In the genomic region with DNA sequence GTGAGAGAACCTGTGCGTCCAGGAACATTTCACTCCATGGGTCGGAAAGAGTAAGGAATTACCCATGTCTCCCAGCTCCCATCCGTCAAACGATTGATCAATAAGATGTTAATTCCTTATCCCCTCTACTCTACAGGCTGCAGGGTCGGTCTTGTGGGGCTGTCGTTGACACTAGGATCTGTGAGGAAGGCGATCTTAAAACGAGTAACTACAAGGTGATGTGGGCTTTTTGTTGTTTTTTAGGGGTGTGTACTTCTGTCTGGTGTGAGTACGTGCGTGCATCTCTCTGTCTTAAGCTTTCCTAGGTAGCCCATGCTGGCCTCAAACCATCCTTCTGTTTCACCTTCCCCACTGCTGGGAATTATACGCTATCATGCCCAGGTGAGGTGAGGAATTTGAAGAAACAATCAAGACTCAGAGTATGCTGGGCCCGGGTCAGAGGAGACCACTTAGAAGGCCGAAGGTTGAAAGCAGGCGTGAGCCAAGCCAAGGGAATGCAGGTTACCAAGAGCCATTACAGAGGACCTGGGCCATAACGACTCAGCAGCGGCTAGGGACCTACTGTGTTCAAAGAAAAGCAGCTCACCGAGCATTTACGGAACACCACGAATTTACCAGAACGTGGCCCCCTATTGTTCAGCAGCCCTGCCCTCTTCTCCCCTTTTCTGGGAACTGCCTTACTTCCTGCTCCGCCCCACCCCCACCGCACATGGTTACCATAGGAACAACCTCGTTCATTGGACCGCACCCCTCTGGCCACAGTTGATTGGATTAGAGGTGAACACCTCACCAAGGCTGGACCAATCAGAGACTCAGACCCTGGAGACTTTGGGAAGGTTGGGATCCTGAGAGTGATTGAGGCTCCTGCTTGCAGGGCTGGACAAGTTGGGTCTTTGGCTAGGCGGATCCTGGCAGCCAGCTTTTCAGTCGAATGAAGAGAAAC, we compare ENCODE assay signal across 8 mouse cellular contexts. TPM values are rescaled to one million over a fixed set of nuclear protein-coding genes. Genes with fewer than 3 reads are reported as not detected.
DNase-seq lines count a peak whose midpoint lies in the region; ATAC-seq and TF ChIP-seq lines count a peak whose summit lies in the region.

No protein-coding gene starts in this region.

- peak overlapping the region; percentile 92 for H3K27ac ChIP-seq in hindbrain, embryonic 13.5 days
- H3K27ac ChIP-seq in lung, postnatal 0 days (ENCODE audit: low read length) = no peak overlapping the region; the same call in 1 of the 2 replicates

- no peak for TF ChIP-seq EP300 in lung, postnatal 0 days (IDR thresholded peaks at IDR 0.05)

- H3K9ac ChIP-seq in hindbrain, embryonic 13.5 days = 0 out of 2 replicates have a peak overlapping the region, but pooled peaks have one; percentile 35
- no peak overlapping the region for H3K9ac ChIP-seq in lung, postnatal 0 days (replicated peaks; ENCODE audit: low read depth)

- no peak for TF ChIP-seq CTCF in Patski (IDR thresholded peaks at IDR 0.05)
- TF ChIP-seq CTCF in lung, postnatal 0 days (IDR thresholded peaks at IDR 0.05) = no peak

- H3K4me2 ChIP-seq in hindbrain, embryonic 13.5 days = peak overlapping the region; percentile 54
- peak overlapping the region; percentile 17; the same call in 1 of the 2 replicates for H3K4me2 ChIP-seq in lung, postnatal 0 days (replicated peaks; ENCODE audit: low read depth, low read length)

- POLR2A ChIA-PET in Patski (lab: Charles Lee) = interaction anchor here (0.7 to 0.8 kb wide), 2 partner anchors 90 to 253 kb away, joined by 3 read pairs; no protein-coding TSS in a partner anchor

- in situ Hi-C loops in Patski (cut with MboI; ENCODE audit: low pct_unique_long_range_greater_than_20kb) = loop anchor here (5.0 kb wide), 1 partner anchor 203 kb away; no protein-coding TSS in a partner anchor

- DNase-seq in Patski (ENCODE audit: low read depth, low spot score) = peak; percentile 64
- DNase-seq in c-Kit-positive CD71-negative TER-119-negative erythroid progenitor cells, embryonic 14.5 days (ENCODE audit: low read depth) = peak; percentile 63
- peak; percentile 73 to 88 for DNase-seq in layer of hippocampus, postnatal 14 days (ENCODE audit: low spot score in 2 of 2)
- peak; percentile 83 for DNase-seq in lung, postnatal 0 days (ENCODE audit: low spot score)
- peak; percentile 97 for DNase-seq in retina, postnatal 1 day
- no peak for DNase-seq in adipocyte (ENCODE audit: low spot score)

- peak overlapping the region; percentile 28 for H3K4me3 ChIP-seq in erythroblast, embryonic 14.5 days (replicated peaks)
- H3K4me3 ChIP-seq in hindbrain, embryonic 13.5 days = peak overlapping the region; percentile 25
- no peak overlapping the region for H3K4me3 ChIP-seq in lung, postnatal 0 days (ENCODE audit: low read depth, low read length)

- ATAC-seq in Patski = peak; percentile 81
- ATAC-seq in hindbrain, embryonic 13.5 days (ENCODE audit: low FRiP score) = peak; percentile 96
- peak; percentile 95 for ATAC-seq in lung, postnatal 0 days

- WGBS in hindbrain, embryonic 13.5 days = 32% methylated on average over 26 of the region's 26 CpGs
- 35% methylated on average over 26 of the region's 26 CpGs for WGBS in lung, postnatal 0 days

- no peaks in the 10 kb centered on the region for H3K27me3 ChIP-seq in Patski
- no peaks in the 10 kb centered on the region for H3K27me3 ChIP-seq in erythroblast, embryonic 14.5 days (ENCODE audit: control insufficient read depth)
- H3K27me3 ChIP-seq in hindbrain, embryonic 13.5 days = no peaks in the 10 kb centered on the region
- no peaks in the 10 kb centered on the region for H3K27me3 ChIP-seq in lung, postnatal 0 days (replicated peaks; ENCODE audit: insufficient read depth, low read length)

- no peaks in the 10 kb centered on the region for H3K9me3 ChIP-seq in erythroblast, embryonic 14.5 days (ENCODE audit: control insufficient read depth, low read length)
- H3K9me3 ChIP-seq in hindbrain, embryonic 13.5 days = no peaks in the 10 kb centered on the region
- H3K9me3 ChIP-seq in lung, postnatal 0 days (ENCODE audit: low read length) = no peaks in the 10 kb centered on the region

- CTCF ChIA-PET in Patski (lab: Charles Lee) = interaction anchor here (3.5 kb wide), 1 partner anchor 11 kb away, joined by 12 read pairs; no protein-coding TSS in a partner anchor

- no peaks in the 10 kb centered on the region for H3K36me3 ChIP-seq in erythroblast, embryonic 14.5 days (ENCODE audit: control insufficient read depth)
- H3K36me3 ChIP-seq in hindbrain, embryonic 13.5 days = no peaks in the 10 kb centered on the region
- no peaks in the 10 kb centered on the region for H3K36me3 ChIP-seq in lung, postnatal 0 days (ENCODE audit: insufficient read depth, low read length)

- H3K4me1 ChIP-seq in erythroblast, embryonic 14.5 days (ENCODE audit: control insufficient read depth) = peaks cover 35% of the 10 kb centered on the region
- H3K4me1 ChIP-seq in hindbrain, embryonic 13.5 days (replicated peaks) = peaks cover 23% of the 10 kb centered on the region
- no peaks in the 10 kb centered on the region; the same call in 1 of the 2 replicates for H3K4me1 ChIP-seq in lung, postnatal 0 days (ENCODE audit: insufficient read depth, low read depth, low read length)

RNA-seq across cellular contexts. Expression of a gene that starts 13.3 kb away (rescaled TPM):
- 13.3 TPM for polyA plus RNA-seq in Patski (2021)
- 0.09 TPM in 1 of 2 replicates, not detected in the other for polyA plus RNA-seq in erythroblast, embryonic 14.5 days (2012)
- polyA plus RNA-seq in hindbrain, embryonic 13.5 days (2015; fragmentation: Nextera tagmentation; extraction: Ambion mirVana) = 51.7 and 54.3 TPM in 2 replicates
- 10 to 100 TPM; 31.0 TPM for total RNA-seq in layer of hippocampus, postnatal 14 days (2021)
- 9.7 and 10.1 TPM in 2 replicates for polyA plus RNA-seq in lung, postnatal 0 days (2015; fragmentation: Nextera tagmentation; extraction: Ambion mirVana)

RNA-seq across cellular contexts. Expression of a gene that starts 13.4 kb away (rescaled TPM):
- polyA plus RNA-seq in Patski (2021) = 6.5 TPM
- 0.13 and 0.16 TPM in 2 replicates for polyA plus RNA-seq in erythroblast, embryonic 14.5 days (2012)
- 11.5 and 12.2 TPM in 2 replicates for polyA plus RNA-seq in hindbrain, embryonic 13.5 days (2015; fragmentation: Nextera tagmentation; extraction: Ambion mirVana)
- 1 to 10 TPM; 4.9 to 5.3 TPM for total RNA-seq in layer of hippocampus, postnatal 14 days (2021)
- polyA plus RNA-seq in lung, postnatal 0 days (2015; fragmentation: Nextera tagmentation; extraction: Ambion mirVana) = 9.9 and 12.5 TPM in 2 replicates

RNA-seq across cellular contexts. Expression of a gene that starts 25.4 kb away (rescaled TPM):
- 22.9 TPM for polyA plus RNA-seq in Patski (2021)
- 0.17 and 0.24 TPM in 2 replicates for polyA plus RNA-seq in erythroblast, embryonic 14.5 days (2012)
- 23.0 and 23.4 TPM in 2 replicates for polyA plus RNA-seq in hindbrain, embryonic 13.5 days (2015; fragmentation: Nextera tagmentation; extraction: Ambion mirVana)
- total RNA-seq in layer of hippocampus, postnatal 14 days (2021) = 10 to 100 TPM; 57.8 to 67.6 TPM
- 9.7 and 10.9 TPM in 2 replicates for polyA plus RNA-seq in lung, postnatal 0 days (2015; fragmentation: Nextera tagmentation; extraction: Ambion mirVana)

RNA-seq across cellular contexts. Expression of a gene that starts 27.4 kb away (rescaled TPM):
- polyA plus RNA-seq in Patski (2021) = not detected
- polyA plus RNA-seq in erythroblast, embryonic 14.5 days (2012) = 0.55 TPM in 1 of 2 replicates, not detected in the other
- polyA plus RNA-seq in hindbrain, embryonic 13.5 days (2015; fragmentation: Nextera tagmentation; extraction: Ambion mirVana) = not detected in 2 replicates
- not detected for total RNA-seq in layer of hippocampus, postnatal 14 days (2021)
- polyA plus RNA-seq in lung, postnatal 0 days (2015; fragmentation: Nextera tagmentation; extraction: Ambion mirVana) = not detected in 2 replicates

RNA-seq across cellular contexts. Expression of a gene that starts 27.5 kb away (rescaled TPM):
- polyA plus RNA-seq in Patski (2021) = 14.6 TPM
- polyA plus RNA-seq in erythroblast, embryonic 14.5 days (2012) = 0.80 and 1.2 TPM in 2 replicates
- polyA plus RNA-seq in hindbrain, embryonic 13.5 days (2015; fragmentation: Nextera tagmentation; extraction: Ambion mirVana) = 53.2 and 55.3 TPM in 2 replicates
- total RNA-seq in layer of hippocampus, postnatal 14 days (2021) = 10 to 100 TPM; 12.7 to 13.3 TPM
- polyA plus RNA-seq in lung, postnatal 0 days (2015; fragmentation: Nextera tagmentation; extraction: Ambion mirVana) = 15.1 and 17.6 TPM in 2 replicates
